Mouse (Mus musculus) gastrocnemius, adult 2 months (tissue): ENCODE measurements around the gene Nxpe3. TPM values are rescaled to one million over a fixed set of nuclear protein-coding genes. Genes with fewer than 3 reads are reported as not detected.
A peak's percentile ranks its signal among the peaks of the same experiment; 100 is the strongest.

ENCODE experiments used
- DNase-seq: peaks from one replicate; pipeline ENCODE4 v3.0.0; 2022
- H3K27ac ChIP-seq: fragments of 200-600 bp; 2 replicates; pipeline ENCODE4 v1.8.1; 2022; ENCODE audit warnings: mild to moderate bottlenecking
- H3K4me3 ChIP-seq: fragments of 200-600 bp; 2 replicates; pipeline ENCODE4 v1.8.1; 2022; ENCODE audit warnings: mild to moderate bottlenecking, moderate library complexity
- CTCF ChIP-seq: fragments of 200-600 bp; IDR thresholded peaks from 2 replicates; pipeline ENCODE4 v1.8.1; 2022; ENCODE audit warnings: antibody characterized with exemption, mild to moderate bottlenecking, moderate library complexity
- intact Hi-C: fragments of 180-260 bp; cut with DNase I; formaldehyde crosslinking; loops from one replicate; pipeline ENCODE4 v1.15.1; 2025
- long read RNA-seq, 2 experiments: library from polyadenylated mRNA; stranded (forward); transcript quantifications; one replicate each; pipeline ENCODE4 v2.0.0; 2021
- total RNA-seq, 2 experiments: library from RNA; stranded (reverse); gene quantifications; 2 replicates each; pipeline ENCODE4 v1.2.3; 2021

Nxpe3 gene
- under 1 TPM; 0.39 to 0.56 TPM for total RNA-seq
- long read RNA-seq, experiment 1: 0 reads
- long read RNA-seq, experiment 2, partial matches to known transcripts: 0 of 1 reads
- long read RNA-seq, experiment 2, other reads (novel, unspliced or antisense): 1 of 1 reads

DNA sequence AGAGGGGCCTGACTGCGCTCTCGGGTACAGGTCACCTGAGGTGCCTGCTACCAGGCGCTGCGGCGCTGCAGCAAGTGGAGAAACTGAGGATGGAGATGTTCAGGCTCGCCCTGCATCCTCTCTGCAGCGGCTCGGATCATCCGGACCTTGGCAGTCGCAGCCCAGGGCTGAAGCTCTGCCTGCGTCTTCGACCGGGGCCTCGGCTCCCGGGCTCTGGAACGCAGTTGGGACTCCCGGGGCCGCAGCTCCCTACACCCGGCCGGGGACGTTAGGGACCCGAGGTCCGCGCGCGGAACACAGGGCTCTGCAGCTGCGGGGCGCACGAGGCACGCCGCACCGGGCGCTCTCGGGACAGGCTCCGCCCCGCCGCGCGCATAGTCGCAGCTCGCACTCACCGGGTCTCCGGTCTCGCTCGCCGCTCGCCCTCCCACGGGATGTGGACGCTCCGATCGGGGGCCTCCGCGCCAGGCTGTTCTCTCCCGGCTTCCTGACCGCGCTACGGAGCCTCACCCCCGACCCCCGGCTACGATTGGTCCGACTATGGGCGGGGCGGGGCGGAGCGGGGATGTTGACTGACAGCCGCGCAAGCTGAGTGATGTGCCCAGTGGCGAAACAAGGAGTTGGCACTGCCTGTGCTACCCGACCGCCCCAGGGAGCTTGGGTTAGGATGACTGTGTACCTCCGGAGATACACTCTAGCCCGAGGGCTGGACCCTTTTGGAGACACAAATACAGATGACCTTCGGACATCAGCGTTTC lies at the start of gene Nxpe3:
Gene Nxpe3, minus strand, starts transcription at position 393 of the 758 bp plus-strand sequence.
- TF ChIP-seq CTCF: peak; percentile 24; the same call in 1 of the 2 replicates
- peak within 1 kb of the TSS; percentile 91 for H3K27ac ChIP-seq
- peak within 1 kb of the TSS; percentile 97 for H3K4me3 ChIP-seq
- intact Hi-C loops: no loop called here
- peak; percentile 91 for DNase-seq

DNA sequence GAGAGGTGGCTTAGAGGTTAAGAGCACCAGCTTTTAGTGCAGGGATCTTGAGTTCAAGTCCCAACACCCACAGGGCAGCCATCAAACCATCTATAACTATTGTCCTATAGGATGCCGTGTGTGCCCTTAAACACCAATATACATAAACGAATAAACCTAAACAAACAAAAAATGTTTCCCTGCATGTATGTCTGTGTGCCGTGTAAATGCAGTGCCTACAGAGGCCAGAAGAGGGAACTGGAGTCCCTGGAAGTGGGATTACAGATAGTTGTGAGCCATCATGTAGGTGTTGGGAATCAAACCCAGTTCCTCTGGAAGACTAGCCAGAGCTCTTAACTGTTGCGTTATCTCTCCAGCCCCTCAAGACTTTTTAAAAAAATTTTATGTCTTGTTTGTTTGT lies 45.7 kb upstream of the Nxpe3 start:
- no peak for DNase-seq
- no peak overlapping the region for H3K4me3 ChIP-seq
- H3K27ac ChIP-seq: no peak overlapping the region
- intact Hi-C loops: no loop called here
- TF ChIP-seq CTCF: no peak

DNA sequence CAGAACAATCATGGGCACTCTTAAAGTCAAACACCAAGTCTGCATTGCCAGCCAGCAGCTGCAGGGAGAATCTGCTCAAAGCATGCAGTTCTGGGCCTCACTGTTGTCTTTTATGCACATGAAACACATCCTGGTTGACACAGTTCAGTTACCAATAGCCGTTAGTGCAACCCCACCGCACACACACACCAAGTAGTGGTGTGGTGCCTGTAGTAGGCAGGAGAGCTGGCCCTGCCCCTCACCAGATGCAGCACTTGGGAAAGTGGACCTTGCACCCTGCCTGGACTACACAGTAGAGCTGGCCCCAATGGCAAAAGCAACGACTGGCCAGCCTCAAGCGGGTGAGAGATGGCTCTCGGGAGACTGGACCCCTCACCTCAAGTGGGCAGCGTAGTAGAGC lies 44.6 kb upstream of the Nxpe3 start:
- H3K27ac ChIP-seq: no peak overlapping the region
- intact Hi-C loops: no loop called here
- DNase-seq: no peak
- no peak for TF ChIP-seq CTCF
- H3K4me3 ChIP-seq: no peak overlapping the region

DNA sequence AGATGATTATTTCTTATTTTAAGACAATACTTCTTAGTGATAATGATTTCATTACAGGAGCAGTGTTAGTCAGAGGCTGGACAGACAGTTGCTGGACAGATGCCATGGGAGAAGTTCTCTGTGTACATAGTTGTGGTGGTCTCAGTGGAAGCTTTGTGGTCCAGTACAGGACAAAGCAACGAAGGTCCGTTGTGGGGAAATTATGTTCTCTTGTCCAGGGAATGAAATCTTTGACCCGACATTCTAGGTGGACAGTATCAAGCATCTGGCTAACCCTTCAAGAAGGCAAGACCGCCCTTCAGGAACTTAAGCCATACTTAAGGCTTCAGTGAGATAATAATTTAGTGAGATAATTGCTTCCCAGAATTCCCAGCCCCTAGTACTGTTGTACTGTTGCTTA lies 43.7 kb upstream of the Nxpe3 start:
- no peak for TF ChIP-seq CTCF
- no peak for DNase-seq
- Histone ChIP-seq H3K4me3 (no peak overlapping the region), H3K27ac (no peak overlapping the region)
- intact Hi-C loops: no loop called here

DNA sequence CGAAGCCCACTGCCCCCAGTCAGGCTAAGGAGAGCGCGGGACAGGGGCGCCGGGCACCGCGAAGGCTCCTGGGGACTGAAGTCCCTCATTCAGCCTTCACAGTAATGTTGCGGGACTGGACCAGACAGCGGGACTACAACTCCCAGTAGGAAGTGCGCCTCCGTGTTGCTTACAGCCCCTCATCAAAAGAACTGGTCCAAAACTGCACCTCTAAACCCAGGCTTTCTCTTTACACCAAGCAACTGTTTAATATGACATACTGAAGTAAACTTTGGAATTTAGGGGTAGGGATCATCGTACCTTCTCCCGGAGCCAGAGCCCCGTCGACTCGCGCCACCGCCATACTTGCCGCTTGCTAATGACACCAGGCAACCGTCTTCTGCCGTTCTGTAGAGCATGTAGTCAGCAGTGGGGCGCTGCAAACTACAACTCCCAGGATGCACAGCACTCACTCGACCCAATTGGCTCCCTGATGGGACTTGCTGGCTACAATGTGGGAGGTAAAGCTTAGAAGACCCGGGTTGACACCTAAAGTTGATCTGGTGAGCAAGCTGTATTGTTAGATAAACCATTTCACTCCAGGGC lies 39.5 kb upstream of the Nxpe3 start, which contains the start of gene Cep97:
Gene Cep97, minus strand, starts transcription at position 403 of the 585 bp plus-strand sequence.
- peak within 1 kb of the TSS; percentile 82 for H3K4me3 ChIP-seq
- intact Hi-C loops: no loop called here
- peak; percentile 92 for DNase-seq
- H3K27ac ChIP-seq: peak within 1 kb of the TSS; percentile 86
- no peak for TF ChIP-seq CTCF

DNA sequence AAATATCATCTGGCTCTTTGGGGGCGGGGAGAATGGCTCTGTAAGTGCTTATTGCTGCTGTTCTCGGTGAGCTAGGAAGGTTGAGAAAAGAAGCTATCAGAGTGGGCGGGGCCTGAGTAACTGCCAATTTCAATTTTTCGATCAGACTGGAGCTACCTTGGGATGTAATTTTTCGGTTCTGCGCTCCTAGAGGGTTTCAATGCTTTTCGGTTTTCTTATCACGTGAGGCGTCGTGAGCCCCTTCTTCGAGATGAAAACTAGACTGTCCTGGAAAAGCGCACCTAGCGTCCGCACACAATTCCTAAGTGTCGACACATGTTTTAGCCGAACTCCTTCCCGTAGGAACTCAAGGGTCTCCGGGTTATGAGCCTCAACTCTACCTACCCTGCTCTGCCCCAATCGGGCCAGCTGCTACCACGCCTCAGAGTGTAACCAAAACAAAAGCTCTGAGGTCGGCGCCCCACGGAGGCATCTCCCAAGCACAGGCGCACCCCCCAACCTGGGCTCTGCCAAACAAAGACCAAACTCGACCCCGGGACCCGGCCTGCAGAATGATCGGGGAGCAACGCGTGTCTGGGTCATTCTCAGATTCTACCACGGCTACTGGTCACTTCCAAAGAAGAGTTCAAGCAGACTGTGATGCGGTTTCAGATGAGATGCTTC lies 38.7 kb upstream of the Nxpe3 start:
- TF ChIP-seq CTCF: no peak
- Histone ChIP-seq H3K27ac (peak overlapping the region; percentile 86), H3K4me3 (peak overlapping the region; percentile 82)
- intact Hi-C loops: no loop called here
- peak; percentile 47 for DNase-seq

DNA sequence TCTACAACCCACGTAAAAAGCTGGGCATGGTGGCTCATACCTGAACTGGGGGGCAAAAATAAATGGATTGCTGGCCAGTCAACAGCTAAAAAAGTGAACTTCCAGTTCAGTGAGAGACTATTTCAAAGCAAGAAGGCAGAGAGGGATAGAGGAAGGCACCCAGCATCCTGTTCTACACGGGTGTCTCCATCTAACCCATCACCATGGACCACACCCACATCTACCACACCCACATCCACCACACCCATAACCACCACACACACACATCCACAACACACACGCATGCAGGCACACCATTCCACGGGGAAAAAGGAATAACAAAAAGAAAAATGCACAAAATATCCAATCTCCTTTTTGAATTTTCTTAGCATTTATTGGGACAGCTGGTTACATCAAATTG lies 28.9 kb upstream of the Nxpe3 start:
- intact Hi-C loops: no loop called here
- H3K4me3 ChIP-seq: no peak overlapping the region
- no peak overlapping the region for H3K27ac ChIP-seq
- TF ChIP-seq CTCF: no peak
- no peak for DNase-seq

DNA sequence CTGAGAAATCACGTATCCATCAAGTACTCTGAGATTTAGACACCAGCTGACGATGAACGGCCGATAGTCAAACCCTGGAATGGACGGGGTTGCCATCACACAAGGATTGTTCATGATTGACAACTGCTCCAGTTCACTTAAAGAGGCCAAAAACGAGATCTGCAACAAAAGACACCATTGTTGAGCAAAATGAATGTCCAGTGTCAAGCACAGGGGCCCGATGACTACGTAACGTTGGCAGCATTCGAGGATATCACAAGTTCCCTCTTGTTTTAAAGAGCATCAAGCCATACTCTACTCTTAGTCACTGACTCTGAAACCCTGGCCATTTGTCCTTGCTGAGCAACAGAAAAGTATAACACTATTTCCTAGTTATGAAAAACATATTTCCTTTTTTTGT lies 27.0 kb upstream of the Nxpe3 start:
- intact Hi-C loops: no loop called here
- Histone ChIP-seq H3K4me3 (no peak overlapping the region), H3K27ac (no peak overlapping the region)
- TF ChIP-seq CTCF: no peak
- no peak for DNase-seq

DNA sequence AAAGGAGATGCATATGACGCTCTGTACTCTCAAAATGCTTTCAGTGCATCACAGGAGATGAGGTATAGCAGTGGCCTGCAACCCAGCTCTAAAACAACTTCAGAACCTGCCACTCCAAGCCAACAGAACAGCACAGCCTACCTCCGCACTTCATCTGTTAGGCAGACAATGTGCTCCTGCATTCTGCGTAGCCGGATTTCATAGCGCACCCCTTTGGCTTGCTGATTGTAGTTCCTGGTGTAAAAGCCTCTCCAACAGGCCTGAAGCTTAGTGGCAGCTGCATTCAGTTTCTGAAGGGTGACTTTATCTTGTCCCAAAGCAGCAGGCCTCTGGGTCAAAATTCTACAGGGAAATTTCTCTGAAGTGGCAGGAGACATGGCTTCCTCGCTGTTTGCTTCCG lies 19.6 kb upstream of the Nxpe3 start:
- no peak for TF ChIP-seq CTCF
- DNase-seq: no peak
- intact Hi-C loops: no loop called here

DNA sequence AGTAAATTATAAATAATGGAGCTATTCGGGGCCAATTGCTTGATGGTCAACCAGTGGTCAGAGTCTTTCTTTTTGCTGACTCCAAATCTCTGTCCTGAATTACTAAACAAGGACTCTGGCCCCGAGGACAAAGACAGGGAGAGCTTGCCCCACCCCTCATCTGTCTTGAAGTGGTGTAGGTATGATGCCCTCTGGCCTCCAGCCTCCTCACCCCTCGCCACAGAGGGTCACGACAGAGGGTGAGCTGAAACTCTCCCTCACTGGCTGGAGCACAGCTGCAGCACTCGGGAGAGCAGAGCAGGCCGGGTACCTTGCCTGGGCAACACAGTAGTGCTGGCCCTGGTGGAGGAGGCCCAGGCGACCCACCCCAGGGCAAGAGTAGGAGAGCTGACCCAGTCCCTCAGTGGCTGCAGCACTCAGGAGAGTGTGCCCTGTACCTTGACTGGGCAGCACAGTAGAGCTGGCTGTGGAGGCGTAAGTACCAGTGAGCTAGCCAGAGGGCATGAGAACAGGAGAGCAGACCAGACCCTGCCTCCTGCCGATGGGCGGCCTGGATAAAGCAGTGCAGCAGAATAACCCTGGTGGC lies 15.2 kb upstream of the Nxpe3 start:
- intact Hi-C loops: no loop called here
- no peak for DNase-seq
- Histone ChIP-seq H3K27ac (no peak overlapping the region), H3K4me3 (no peak overlapping the region)
- TF ChIP-seq CTCF: no peak

More for the DNA sequence above, 19.6 kb upstream of the Nxpe3 start:
- no peak overlapping the region for H3K4me3 ChIP-seq
- no peak overlapping the region for H3K27ac ChIP-seq

DNA sequence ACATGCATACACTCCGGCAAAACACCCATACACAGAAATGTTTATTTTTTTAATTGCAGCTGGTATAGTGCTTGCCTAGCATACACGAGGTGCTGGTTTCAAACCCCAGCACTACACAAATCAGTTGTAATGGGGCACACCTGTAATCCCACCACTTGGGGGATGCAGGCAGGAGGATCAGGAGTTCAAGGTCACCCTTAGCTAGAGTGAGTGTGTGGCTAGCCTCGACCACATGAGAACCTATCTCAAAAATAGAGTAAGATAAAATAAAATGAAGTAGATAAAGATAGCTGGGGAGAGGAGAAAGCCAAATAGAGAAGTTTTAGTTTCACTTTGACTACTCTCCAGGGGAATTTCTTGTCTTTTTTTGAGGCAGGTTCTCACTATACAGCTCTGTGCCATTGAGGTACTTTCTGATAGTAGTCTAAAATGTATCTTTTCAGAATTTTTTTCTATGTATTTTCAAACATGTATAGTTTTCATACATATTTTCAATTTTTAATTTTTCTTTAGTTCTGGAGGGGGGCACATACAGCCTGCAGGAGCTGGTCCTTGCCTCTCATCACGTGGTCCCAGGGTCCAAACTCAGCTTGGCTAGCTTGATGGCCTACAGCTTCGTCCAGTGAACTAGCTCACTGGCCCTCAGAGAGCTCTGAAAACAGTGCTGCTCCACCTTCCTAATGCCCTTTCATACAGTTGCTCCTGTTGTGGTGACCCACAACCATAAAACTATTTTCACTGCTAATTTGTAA lies 12.0 kb upstream of the Nxpe3 start:
- intact Hi-C loops: no loop called here
- H3K4me3 ChIP-seq: no peak overlapping the region
- DNase-seq: no peak
- H3K27ac ChIP-seq: no peak overlapping the region
- TF ChIP-seq CTCF: no peak

DNA sequence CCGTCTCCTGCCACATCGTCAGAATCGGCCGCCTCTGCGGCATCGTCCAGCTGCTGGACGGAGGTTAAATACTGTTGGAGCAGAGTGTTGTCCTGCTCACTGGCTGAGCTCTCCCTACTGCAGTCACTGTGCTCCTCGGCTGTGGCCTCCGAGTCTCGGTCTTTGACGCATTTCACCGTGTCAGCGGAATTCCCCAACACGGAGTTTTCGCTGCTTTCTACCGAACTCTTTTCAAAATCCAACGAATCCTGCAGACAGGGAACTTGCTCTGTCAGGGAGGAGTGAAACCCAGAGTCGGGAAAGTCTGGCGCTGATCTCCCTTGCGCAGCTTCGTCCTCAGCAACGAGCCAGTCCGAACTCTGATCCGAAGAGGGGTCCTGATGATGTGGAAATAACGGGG lies 10.3 kb upstream of the Nxpe3 start:
- DNase-seq: no peak
- no peak overlapping the region for H3K27ac ChIP-seq
- intact Hi-C loops: no loop called here
- TF ChIP-seq CTCF: no peak
- no peak overlapping the region for H3K4me3 ChIP-seq
